Mouse (Mus musculus) layer of hippocampus, postnatal 10 days (tissue): ENCODE data around the gene Cpxcr1. TPM values are rescaled to one million over a fixed set of nuclear protein-coding genes. Genes with fewer than 3 reads are reported as not detected.

Experiments used
- DNase-seq, 2 experiments: peaks; one replicate each; pipeline ENCODE4 v3.0.0; 2021; ENCODE audit warnings: low spot score in 2 of 2
- long read RNA-seq: library from polyadenylated mRNA; stranded (forward); transcript quantifications from one replicate; pipeline ENCODE4 v2.0.0, GENCODE M21; 2023
- total RNA-seq, 2 experiments: library from RNA; stranded (reverse); gene quantifications; 2 replicates each; pipeline ENCODE4 v1.2.3; 2021

Cpxcr1 gene
- total RNA-seq = not detected
- long read RNA-seq = 0 reads

DNA sequence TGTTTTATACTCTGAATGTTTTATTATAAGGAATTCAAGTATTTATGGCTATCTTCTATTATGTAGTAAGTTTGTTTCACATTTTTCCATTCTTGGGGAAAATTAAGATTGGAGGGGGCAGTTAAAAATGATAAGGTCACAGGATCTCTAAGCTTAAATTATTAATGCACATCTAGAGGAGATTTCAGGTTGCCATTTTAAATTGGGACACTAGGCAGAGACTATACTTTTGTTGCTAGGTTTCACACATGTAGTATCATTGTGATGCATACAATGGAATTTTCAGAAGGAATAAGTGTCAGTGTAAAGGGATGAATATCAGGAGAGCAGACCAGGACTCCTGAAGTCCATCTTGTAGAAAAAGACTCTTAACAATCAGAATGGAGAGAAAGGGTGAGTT, at the start of gene Cpxcr1:
Gene Cpxcr1, plus strand, starts transcription at position 301 of the 400 bp plus-strand sequence.
- no peak for DNase-seq

Other genes starting within 250 kb of the Cpxcr1 start
- gene H2afb2, start 232.2 kb downstream of the Cpxcr1 start, total RNA-seq = not detected